Mouse (Mus musculus): ENCODE measurements at regions not wholly inside any gene's neighbourhood (a gene's known extent, or its start where the extent isn't known, plus 50 kb on each side); places are given as distances from the start of the nearest gene placed in this dataset.

DNA sequence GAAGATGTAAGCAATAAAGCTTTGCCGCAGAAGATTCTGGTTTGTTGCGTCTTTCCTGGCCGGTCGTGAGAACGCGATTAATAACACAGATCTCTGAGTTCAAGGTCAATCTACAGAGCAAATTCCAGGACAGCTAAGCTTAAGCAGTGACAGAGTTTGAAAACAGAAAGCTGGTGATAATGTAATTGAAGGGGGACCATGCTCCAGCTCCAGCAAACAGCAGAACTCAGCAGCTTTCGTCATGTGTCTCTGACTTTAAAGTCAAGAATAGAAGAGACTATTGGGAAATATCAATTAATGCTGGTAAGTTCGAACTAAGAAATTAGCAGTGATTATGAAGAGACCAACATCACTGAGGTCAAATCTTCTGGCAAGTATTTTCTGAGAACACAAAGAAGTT lies 251.2 kb downstream of the Btbd35f27 start:
- peak in 1 of 2 experiments; percentile 3 for DNase-seq (ENCODE audit: low spot score in 2 of 2)

Data from adrenal gland, postnatal 4 days (tissue).